Comparison of ENCODE assay signal across 25 mouse cellular contexts in the genomic region with DNA sequence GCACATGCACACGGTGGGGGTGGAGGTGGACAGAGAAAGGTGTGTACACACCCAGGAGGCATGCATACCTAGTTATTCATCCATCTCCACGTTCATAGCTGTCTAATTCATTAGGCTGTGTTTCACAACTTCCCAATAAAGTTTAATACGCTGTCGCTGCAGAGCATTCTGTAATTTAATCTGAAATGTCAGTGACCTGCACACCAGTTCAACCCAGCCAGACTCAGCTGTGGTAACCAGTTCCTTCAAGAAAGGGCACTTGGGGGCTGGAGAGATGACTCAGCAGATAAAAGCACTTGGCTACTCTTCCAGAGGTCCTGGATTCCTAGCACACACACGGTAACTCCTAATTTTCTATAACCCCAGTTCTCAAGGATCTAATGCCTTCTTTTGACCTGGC.
DNase-seq lines count a peak whose midpoint lies in the region; ATAC-seq and TF ChIP-seq lines count a peak whose summit lies in the region.
"Had no signal": no experiment of that assay in that cellular context is flagged by ENCODE, and none has a peak within 500 bp of the region (broad histone marks: within the 10 kb centered on the region; RNA-seq: fewer than 3 reads in every experiment).

No protein-coding gene starts in this region.

- ATAC-seq in heart, embryonic 15.5 days (replicated peaks; ENCODE audit: insufficient number of reproducible peaks, insufficient read depth, low FRiP score, low read depth), result no peak
- no peak for ATAC-seq in kidney, embryonic 15.5 days (replicated peaks; ENCODE audit: low FRiP score)
- ATAC-seq in midbrain, embryonic 11.5 days (ENCODE audit: low FRiP score), result no peak
- no peak for ATAC-seq in midbrain, embryonic 16.5 days
- peak; percentile 62 for ATAC-seq in Patski
- ATAC-seq: CD4-positive, CD25-positive, alpha-beta regulatory T cell, adult 4 months; forebrain, embryonic 13.5 days; forebrain, postnatal 0 days; hindbrain, embryonic 16.5 days; inflammation-experienced regulatory T-cells, adult 6 months had no signal

- peaks cover 24% of the 10 kb centered on the region for H3K4me1 ChIP-seq in heart, embryonic 15.5 days (replicated peaks)
- H3K4me1 ChIP-seq in kidney, embryonic 15.5 days, result peaks cover 6% of the 10 kb centered on the region; the same call in 1 of the 2 replicates
- no peaks in the 10 kb centered on the region for H3K4me1 ChIP-seq in midbrain, embryonic 11.5 days (ENCODE audit: control insufficient read depth, insufficient read depth, low read length)
- no peaks in the 10 kb centered on the region for H3K4me1 ChIP-seq in midbrain, embryonic 16.5 days (ENCODE audit: control insufficient read depth, insufficient read depth, low read length)
- no peaks in the 10 kb centered on the region for H3K4me1 ChIP-seq in thymus, adult 2 months (replicated peaks; ENCODE audit: control insufficient read depth, insufficient read depth, low read length)
- H3K4me1 ChIP-seq: forebrain, embryonic 13.5 days; hindbrain, embryonic 12.5 days had no signal

- 77% methylated on average over 5 of the region's 5 CpGs for WGBS in heart, embryonic 15.5 days
- WGBS in kidney, embryonic 15.5 days, result 49% methylated on average over 5 of the region's 5 CpGs
- 84% methylated on average over 5 of the region's 5 CpGs for WGBS in midbrain, embryonic 11.5 days
- WGBS in midbrain, embryonic 16.5 days, result 90% methylated on average over 5 of the region's 5 CpGs
- WGBS in thymus, adult 2 months, result 71% methylated on average over 5 of the region's 5 CpGs

- no peak for DNase-seq in heart, postnatal 4 days
- no peak for DNase-seq in kidney, adult 11 months
- DNase-seq in midbrain, embryonic 11.5 days (ENCODE audit: low spot score, missing footprints), result peak; percentile 31
- no peak for DNase-seq in Patski (ENCODE audit: low read depth, low spot score)
- no peak for DNase-seq in thymus, adult 2 months
- DNase-seq: adrenal gland, adult 2 months; adrenal gland, postnatal 25 days; B cell, adult 2 months; cerebellum, adult 18-20 months; cerebellum, adult 9-11 months; cerebellum, postnatal 36 days; forebrain, postnatal 0 days; gastrocnemius, adult 2 months; gastrocnemius, postnatal 25 days; heart, postnatal 14 days had no signal

- in situ Hi-C loops in Patski (cut with MboI; ENCODE audit: low pct_unique_long_range_greater_than_20kb), result no loop called here

- H3K27ac ChIP-seq in heart, embryonic 15.5 days, result peak overlapping the region; percentile 81
- 0 out of 2 replicates have a peak overlapping the region, but pooled peaks have one; percentile 13 for H3K27ac ChIP-seq in kidney, embryonic 15.5 days
- H3K27ac ChIP-seq in midbrain, embryonic 11.5 days (ENCODE audit: low read depth, low read length), result no peak overlapping the region
- H3K27ac ChIP-seq in midbrain, embryonic 16.5 days (ENCODE audit: low read length), result no peak overlapping the region
- no peak overlapping the region for H3K27ac ChIP-seq in thymus, adult 2 months (ENCODE audit: control insufficient read depth, insufficient read depth, low read length)
- H3K27ac ChIP-seq: embryonic facial prominence, embryonic 13.5 days; forebrain, embryonic 13.5 days; hindbrain, embryonic 12.5 days had no signal

- no peaks in the 10 kb centered on the region for H3K27me3 ChIP-seq in heart, embryonic 15.5 days
- H3K27me3 ChIP-seq in kidney, embryonic 15.5 days, result no peaks in the 10 kb centered on the region
- no peaks in the 10 kb centered on the region for H3K27me3 ChIP-seq in midbrain, embryonic 11.5 days (ENCODE audit: control insufficient read depth, insufficient read depth, low read length)
- no peaks in the 10 kb centered on the region for H3K27me3 ChIP-seq in midbrain, embryonic 16.5 days (ENCODE audit: control insufficient read depth, insufficient read depth, low read depth, low read length)
- no peaks in the 10 kb centered on the region for H3K27me3 ChIP-seq in Patski
- H3K27me3 ChIP-seq in thymus, adult 2 months (ENCODE audit: control insufficient read depth, insufficient read depth, low read length), result no peaks in the 10 kb centered on the region
- H3K27me3 ChIP-seq: embryonic facial prominence, embryonic 13.5 days; forebrain, embryonic 13.5 days; hindbrain, embryonic 12.5 days had no signal

- H3K9me3 ChIP-seq in heart, embryonic 15.5 days (replicated peaks), result no peaks in the 10 kb centered on the region
- H3K9me3 ChIP-seq in kidney, embryonic 15.5 days (replicated peaks), result no peaks in the 10 kb centered on the region
- H3K9me3 ChIP-seq in midbrain, embryonic 11.5 days (ENCODE audit: control insufficient read depth, low read length), result no peaks in the 10 kb centered on the region
- no peaks in the 10 kb centered on the region for H3K9me3 ChIP-seq in midbrain, embryonic 16.5 days (replicated peaks; ENCODE audit: control insufficient read depth, low read length, poor library complexity, severe bottlenecking)
- H3K9me3 ChIP-seq: embryonic facial prominence, embryonic 13.5 days; forebrain, embryonic 13.5 days; hindbrain, embryonic 12.5 days had no signal

- CTCF ChIA-PET in Patski (lab: Charles Lee), result interaction anchor here (0.6 kb wide), 1 partner anchor 14 kb away, joined by 3 read pairs; no protein-coding TSS in a partner anchor

- POLR2A ChIA-PET in Patski (lab: Charles Lee), result no interaction called here

- H3K4me3 ChIP-seq in heart, embryonic 15.5 days, result no peak overlapping the region
- H3K4me3 ChIP-seq in kidney, embryonic 15.5 days (replicated peaks), result no peak overlapping the region
- H3K4me3 ChIP-seq in midbrain, embryonic 11.5 days (ENCODE audit: low read depth, low read length), result no peak overlapping the region
- H3K4me3 ChIP-seq in midbrain, embryonic 16.5 days (ENCODE audit: low read depth, low read length), result no peak overlapping the region
- H3K4me3 ChIP-seq in thymus, adult 2 months (ENCODE audit: control insufficient read depth, insufficient read depth, low read length), result no peak overlapping the region
- H3K4me3 ChIP-seq: embryonic facial prominence, embryonic 13.5 days; forebrain, embryonic 13.5 days; gastrocnemius, adult 2 months; hindbrain, embryonic 12.5 days had no signal

- H3K4me2 ChIP-seq in heart, embryonic 15.5 days, result no peak overlapping the region
- H3K4me2 ChIP-seq in kidney, embryonic 15.5 days, result no peak overlapping the region
- no peak overlapping the region for H3K4me2 ChIP-seq in midbrain, embryonic 11.5 days
- H3K4me2 ChIP-seq in midbrain, embryonic 16.5 days (ENCODE audit: low read length), result no peak overlapping the region
- H3K4me2 ChIP-seq: embryonic facial prominence, embryonic 13.5 days; forebrain, embryonic 13.5 days; heart, embryonic 11.5 days; hindbrain, embryonic 12.5 days had no signal

- TF ChIP-seq CTCF in Patski (IDR thresholded peaks at IDR 0.05), result no peak
- no peak for TF ChIP-seq CTCF in thymus, adult 2 months (IDR thresholded peaks at IDR 0.05; ENCODE audit: borderline replicate concordance, control insufficient read depth, extremely low read depth, insufficient read depth, low read length, poor library complexity)

- no peaks in the 10 kb centered on the region for H3K36me3 ChIP-seq in heart, embryonic 15.5 days
- peaks cover 29% of the 10 kb centered on the region for H3K36me3 ChIP-seq in kidney, embryonic 15.5 days
- H3K36me3 ChIP-seq in midbrain, embryonic 11.5 days (ENCODE audit: control insufficient read depth, insufficient read depth, low read length), result no peaks in the 10 kb centered on the region
- H3K36me3 ChIP-seq in midbrain, embryonic 16.5 days (ENCODE audit: control insufficient read depth, insufficient read depth, low read length), result no peaks in the 10 kb centered on the region
- no peaks in the 10 kb centered on the region for H3K36me3 ChIP-seq in thymus, adult 2 months (ENCODE audit: control insufficient read depth, insufficient read depth, low read length)
- H3K36me3 ChIP-seq: hindbrain, embryonic 12.5 days had no signal

- no peak overlapping the region for H3K9ac ChIP-seq in heart, embryonic 15.5 days
- no peak overlapping the region for H3K9ac ChIP-seq in kidney, embryonic 15.5 days
- H3K9ac ChIP-seq in midbrain, embryonic 11.5 days (ENCODE audit: low read length), result no peak overlapping the region
- no peak overlapping the region for H3K9ac ChIP-seq in midbrain, embryonic 16.5 days (ENCODE audit: low read depth, low read length)
- H3K9ac ChIP-seq: embryonic facial prominence, embryonic 13.5 days; forebrain, embryonic 13.5 days; forebrain, postnatal 0 days; hindbrain, embryonic 12.5 days had no signal

- no peak for TF ChIP-seq POLR2A in thymus, adult 2 months (IDR thresholded peaks at IDR 0.05; ENCODE audit: control insufficient read depth, extremely low read depth, insufficient read depth, low read length, poor library complexity)

Comparison
In these comparisons a context has a peak if more than half of its experiments do, and no peak if none do; other contexts are left out.
1. H3K27ac ChIP-seq: peak in heart, embryonic 15.5 days (single experiment) and kidney, embryonic 15.5 days (single experiment); none in midbrain, embryonic 11.5 days (single experiment), midbrain, embryonic 16.5 days (single experiment) and thymus, adult 2 months (single experiment).